Mouse (Mus musculus): ENCODE results near the gene Nrbf2.
A peak's percentile ranks its signal among the peaks of the same experiment; 100 is the strongest.

The Nrbf2 gene

GRCm38 (mm10) chr10:67295938-67296466 lies 10.9 kb upstream of the Nrbf2 start:
- DNase-seq (ENCODE audit: extremely low spot score, low read depth, low spot score): no peak

DNA sequence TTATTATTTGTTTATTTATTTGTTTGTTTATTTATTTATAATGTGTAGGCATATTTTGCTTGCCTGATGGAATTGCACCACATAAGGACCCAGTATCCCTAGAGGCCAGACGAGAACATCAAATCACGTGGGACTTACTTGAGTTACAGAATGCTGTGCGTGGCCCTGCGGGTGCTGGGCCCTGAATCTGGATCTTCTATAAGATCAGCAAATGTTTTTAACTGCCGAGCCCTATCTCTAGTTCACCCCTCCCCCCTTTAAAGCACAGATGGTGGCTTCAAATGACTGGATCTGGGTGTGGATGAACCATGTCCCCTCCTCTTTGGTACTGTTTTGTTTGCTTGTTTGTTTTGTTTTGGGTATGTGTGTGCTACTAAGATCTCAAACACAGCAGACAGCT lies 10.2 kb upstream of the Nrbf2 start:
- DNase-seq (ENCODE audit: extremely low spot score, low read depth, low spot score): no peak

GRCm38 (mm10) chr10:67291087-67291486 lies 6.0 kb upstream of the Nrbf2 start:
- no peak for DNase-seq (ENCODE audit: extremely low spot score, low read depth, low spot score)

DNA sequence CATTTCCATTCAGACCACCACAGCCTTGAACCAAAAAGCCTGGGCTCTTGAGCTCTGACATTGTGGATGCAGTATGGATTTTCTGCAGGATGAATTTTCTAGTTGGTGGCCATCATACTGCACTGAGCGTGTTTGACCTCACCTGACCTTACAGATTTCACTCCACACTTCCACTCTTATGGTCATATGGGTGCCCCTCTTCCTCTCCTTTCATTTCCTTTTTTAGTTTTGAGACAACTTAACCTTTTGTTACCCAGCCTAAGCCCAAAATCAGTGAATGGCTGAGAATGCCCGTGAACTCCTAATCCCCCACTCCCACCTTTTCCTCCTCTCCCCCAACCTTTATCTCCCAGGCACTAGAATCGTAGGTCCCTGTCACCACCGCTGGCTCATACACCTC lies 5.5 kb upstream of the Nrbf2 start:
- no peak for DNase-seq (ENCODE audit: extremely low spot score, low read depth, low spot score)

- no peak for DNase-seq (ENCODE audit: extremely low spot score, low read depth, low spot score)
Observed at GRCm38 (mm10) chr10:67287877-67288276, 2.8 kb upstream of the Nrbf2 start.

GRCm38 (mm10) chr10:67284761-67285175 lies 337 bp downstream of the Nrbf2 start:
- no peak for DNase-seq (ENCODE audit: extremely low spot score, low read depth, low spot score)

- no peak for DNase-seq (ENCODE audit: extremely low spot score, low read depth, low spot score)
Observed at GRCm38 (mm10) chr10:67284311-67284710, 794 bp downstream of the Nrbf2 start.

DNA sequence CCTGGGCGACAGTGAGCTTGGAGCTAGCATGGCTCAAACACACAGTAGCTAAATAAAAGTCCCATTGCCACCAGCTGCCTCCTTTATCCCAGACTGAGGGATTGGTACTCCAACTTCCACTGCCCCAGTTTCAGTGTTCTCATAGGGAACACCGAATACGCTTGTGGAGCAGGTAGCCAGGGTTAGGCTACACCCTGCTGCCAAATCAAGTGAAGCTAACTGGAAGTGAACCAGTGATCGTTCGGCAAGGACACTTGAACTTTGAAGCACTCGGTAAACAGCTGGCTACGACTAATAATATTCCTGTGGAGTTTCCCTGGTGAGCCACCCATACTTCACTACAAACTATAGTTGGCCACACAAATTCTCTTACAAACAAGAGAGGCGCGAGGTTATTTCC lies 1.6 kb downstream of the Nrbf2 start:
- no peak for DNase-seq (ENCODE audit: extremely low spot score, low read depth, low spot score)

DNA sequence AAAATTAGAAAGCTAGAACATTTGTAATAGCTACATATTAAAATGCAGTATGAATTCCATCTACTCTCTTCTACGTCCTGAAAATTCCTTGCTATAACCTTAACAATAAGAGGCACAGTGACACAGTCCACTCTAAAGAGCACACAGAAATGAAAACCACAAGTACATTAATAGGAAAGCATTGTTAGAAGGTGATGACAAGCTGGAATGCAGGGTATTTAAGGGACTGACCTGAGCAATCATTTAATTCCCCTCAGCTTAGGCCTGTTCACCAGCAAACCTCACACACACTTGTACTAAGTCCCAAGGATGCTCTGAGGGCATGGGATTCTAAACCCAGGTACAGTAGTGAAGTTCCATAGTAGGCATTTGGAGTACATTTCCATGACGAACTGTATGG lies 2.6 kb downstream of the Nrbf2 start:
- DNase-seq (ENCODE audit: extremely low spot score, low read depth, low spot score): no peak

GRCm38 (mm10) chr10:67281852-67282251 lies 3.3 kb downstream of the Nrbf2 start:
- no peak for DNase-seq (ENCODE audit: extremely low spot score, low read depth, low spot score)

GRCm38 (mm10) chr10:67275916-67276315 lies 9.2 kb downstream of the Nrbf2 start:
- no peak for DNase-seq (ENCODE audit: extremely low spot score, low read depth, low spot score)

GRCm38 (mm10) chr10:67264852-67265251 lies 20.3 kb downstream of the Nrbf2 start:
- no peak for DNase-seq (ENCODE audit: extremely low spot score, low read depth, low spot score)

GRCm38 (mm10) chr10:67253115-67253514 lies 32.0 kb downstream of the Nrbf2 start:
- DNase-seq (ENCODE audit: extremely low spot score, low read depth, low spot score): no peak

- DNase-seq (ENCODE audit: extremely low spot score, low read depth, low spot score): no peak
Observed at GRCm38 (mm10) chr10:67252353-67252752, 32.8 kb downstream of the Nrbf2 start.

DNA sequence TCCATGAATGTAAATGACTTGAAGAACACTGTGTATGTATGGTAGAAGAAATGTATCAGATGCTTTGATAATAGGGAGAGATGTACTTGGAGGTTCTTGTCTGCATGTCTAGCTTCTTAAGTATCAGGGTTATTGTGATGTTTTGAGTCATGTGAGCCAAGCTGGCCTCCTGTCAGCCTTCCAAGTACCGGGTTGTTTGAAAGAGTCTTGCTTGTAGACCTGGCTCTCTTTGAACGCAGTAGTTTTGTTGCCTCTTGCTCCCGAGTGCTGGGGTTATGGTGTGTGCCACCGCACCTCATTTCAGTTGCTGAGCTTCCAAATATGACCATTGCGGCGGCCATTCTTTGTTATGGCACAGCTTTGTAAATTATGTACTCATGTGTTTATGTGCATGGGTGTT lies 34.3 kb downstream of the Nrbf2 start:
- no peak for DNase-seq (ENCODE audit: extremely low spot score, low read depth, low spot score)

DNA sequence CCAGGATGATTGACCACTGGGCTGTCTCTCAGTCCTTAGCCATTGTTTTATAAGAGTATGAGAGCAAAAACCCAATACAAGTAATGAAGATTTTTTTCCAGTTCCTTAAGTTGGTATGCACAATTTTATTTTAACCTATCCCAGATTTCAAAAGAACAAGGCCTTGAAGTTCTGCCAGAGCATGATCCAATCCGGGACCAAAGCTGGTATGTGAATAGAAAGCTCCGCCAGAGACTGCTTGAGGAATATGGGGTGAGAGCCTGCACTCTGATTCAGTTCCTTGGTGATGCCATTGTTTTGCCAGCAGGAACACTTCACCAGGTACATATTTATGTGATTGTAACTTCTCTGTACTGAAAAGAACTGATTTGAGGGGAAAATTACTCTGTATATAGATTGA lies 35.6 kb downstream of the Nrbf2 start:
- no peak for DNase-seq (ENCODE audit: extremely low spot score, low read depth, low spot score)

GRCm38 (mm10) chr10:67247145-67247544 lies 38.0 kb downstream of the Nrbf2 start:
- peak; percentile 18 for DNase-seq (ENCODE audit: extremely low spot score, low read depth, low spot score)

DNA sequence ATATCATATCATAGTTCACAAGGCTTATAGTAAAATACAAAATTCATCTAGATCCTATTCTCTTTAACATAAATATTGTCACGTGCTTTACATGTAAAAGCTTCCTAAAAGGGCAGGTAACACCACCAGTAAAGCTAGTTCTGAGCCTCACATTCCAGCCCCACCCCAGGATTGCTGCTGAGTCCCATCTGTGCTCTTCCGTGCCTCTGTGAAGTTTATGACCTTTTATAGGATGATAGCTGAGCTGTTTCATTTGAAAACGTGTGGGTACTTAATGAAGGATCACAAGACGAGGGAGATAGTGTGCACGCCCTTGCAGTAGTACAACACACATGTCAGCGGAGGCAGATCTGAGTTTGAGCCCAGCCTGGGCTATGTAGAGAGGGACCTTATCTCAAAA lies 54.7 kb downstream of the Nrbf2 start:
- no peak for DNase-seq (ENCODE audit: extremely low spot score, low read depth, low spot score)

DNA sequence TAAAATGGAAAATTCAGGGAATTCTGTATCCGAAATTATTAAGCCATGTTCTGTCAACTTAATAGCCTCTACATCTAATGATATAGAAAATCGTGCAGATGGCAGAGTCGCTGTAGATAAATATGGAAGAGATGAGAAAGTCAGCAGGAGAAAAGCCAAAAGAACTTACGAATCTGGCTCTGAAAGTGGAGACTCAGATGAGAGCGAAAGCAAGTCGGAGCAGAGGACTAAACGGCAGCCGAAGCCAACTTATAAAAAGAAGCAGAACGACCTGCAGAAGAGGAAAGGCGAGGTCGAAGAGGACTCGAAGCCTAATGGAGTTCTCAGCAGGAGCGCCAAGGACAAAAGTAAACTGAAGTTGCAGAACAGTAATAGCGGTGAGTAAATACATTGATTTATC lies 58.6 kb downstream of the Nrbf2 start:
- no peak for DNase-seq (ENCODE audit: extremely low spot score, low read depth, low spot score)

- no peak for DNase-seq (ENCODE audit: extremely low spot score, low read depth, low spot score)
Observed at GRCm38 (mm10) chr10:67226109-67226508, 59.0 kb downstream of the Nrbf2 start.

DNA sequence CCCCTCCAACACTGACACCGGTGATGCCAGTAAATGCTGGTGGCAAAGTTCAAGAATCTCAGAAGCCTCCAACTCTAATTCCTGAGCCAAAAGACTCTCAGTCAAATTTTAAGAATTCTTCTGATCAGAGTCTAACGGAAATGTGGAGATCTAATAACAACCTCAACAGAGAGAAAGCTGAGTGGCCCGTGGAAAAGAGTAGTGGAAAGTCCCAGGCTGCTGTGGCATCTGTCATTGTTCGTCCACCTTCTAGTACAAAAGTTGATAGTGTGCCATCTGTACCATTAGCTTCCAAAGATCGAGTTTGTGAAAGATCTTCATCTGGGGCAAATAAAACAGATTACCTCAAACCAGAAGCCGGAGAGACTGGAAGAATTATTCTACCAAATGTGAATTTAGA lies 59.6 kb downstream of the Nrbf2 start:
- no peak for DNase-seq (ENCODE audit: extremely low spot score, low read depth, low spot score)

- no peak for DNase-seq (ENCODE audit: extremely low spot score, low read depth, low spot score)
Observed at GRCm38 (mm10) chr10:67223942-67224341, 61.2 kb downstream of the Nrbf2 start.

DNA sequence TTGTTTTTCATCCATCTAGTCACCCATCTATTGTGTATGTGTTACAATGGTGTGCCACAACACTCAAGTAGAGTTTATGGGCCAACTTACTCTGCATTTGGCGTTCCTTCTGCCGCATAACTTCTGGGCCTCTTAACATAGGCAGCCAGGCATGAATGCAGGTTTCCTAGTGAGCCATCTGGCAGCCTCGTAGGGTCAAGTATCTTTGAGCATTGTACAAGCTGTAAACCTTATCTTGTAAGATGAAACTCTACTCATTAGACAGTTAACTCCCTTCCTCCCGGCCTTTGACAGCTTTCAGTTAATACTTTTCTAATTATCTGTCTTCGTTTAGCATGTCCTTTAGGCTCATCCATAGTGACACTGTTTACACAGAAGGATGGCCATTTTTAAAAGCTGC lies 63.8 kb downstream of the Nrbf2 start:
- DNase-seq (ENCODE audit: extremely low spot score, low read depth, low spot score): no peak

- no peak for DNase-seq (ENCODE audit: extremely low spot score, low read depth, low spot score)
Observed at GRCm38 (mm10) chr10:67220251-67220650, 64.9 kb downstream of the Nrbf2 start.
